Mouse (Mus musculus) macrophage (primary cell): ENCODE results near the gene Kcnj2. TPM values are rescaled to one million over a fixed set of nuclear protein-coding genes. Genes with fewer than 3 reads are reported as not detected.
A peak's percentile ranks its signal among the peaks of the same experiment; 100 is the strongest.

Experiments used
- H3K27ac ChIP-seq: fragments of 350-480 bp; formaldehyde crosslinking; 2 replicates; pipeline ENCODE4 v1.9.0; 2021
- H3K36me3 ChIP-seq: fragments of 350-480 bp; formaldehyde crosslinking; 2 replicates; pipeline ENCODE4 v1.9.0; 2021; ENCODE audit errors: inconsistent target
- H3K4me3 ChIP-seq: fragments of 350-480 bp; formaldehyde crosslinking; 2 replicates; pipeline ENCODE4 v1.9.0; 2021; ENCODE audit errors: inconsistent target
- H3K79me2 ChIP-seq: fragments of 350-480 bp; formaldehyde crosslinking; 2 replicates; pipeline ENCODE4 v1.9.0; 2021; ENCODE audit errors: inconsistent target
- WGBS: methylation state at CpG from one replicate; pipeline ENCODE4 v1.1.7; 2026; ENCODE audit warnings: inconsistent platforms; ENCODE audit not compliant: missing documents; 5-methylcytosine and 5-hydroxymethylcytosine counted together
- polyA plus RNA-seq: library from polyadenylated mRNA; stranded (reverse); fragments of 250-400 nt; gene quantifications from 3 replicates; pipeline ENCODE4 v1.2.4, GENCODE M21; 2018; ENCODE audit warnings: inconsistent platforms

Kcnj2 gene
- polyA plus RNA-seq, 1 experiment from 2014 or later = 6.4 TPM

DNA sequence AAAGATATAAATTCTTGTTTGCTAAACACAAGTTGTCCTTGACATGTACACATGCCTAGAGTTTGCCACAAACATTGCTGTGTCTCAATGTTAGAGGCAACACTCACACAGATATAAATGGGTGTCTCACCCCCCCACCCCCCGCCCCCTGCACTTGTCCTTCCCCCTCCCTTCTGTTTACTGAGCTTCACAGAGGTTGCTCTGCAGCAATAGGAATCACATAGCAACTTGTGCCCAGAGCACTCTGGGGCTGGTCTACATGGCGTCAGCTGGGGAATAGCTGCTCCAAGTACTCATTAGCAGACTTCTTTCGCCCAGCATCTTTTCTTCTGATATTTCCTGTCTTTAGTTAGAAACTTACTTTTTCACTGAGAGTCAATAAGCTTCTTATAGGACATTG lies 1.8 kb downstream of the Kcnj2 start:
- peaks cover 62% of the 10 kb centered on the region for H3K79me2 ChIP-seq
- H3K27ac ChIP-seq = no peak overlapping the region
- no peak overlapping the region for H3K4me3 ChIP-seq
- WGBS = 84% methylated on average over 3 of the region's 3 CpGs
- peaks cover 12% of the 10 kb centered on the region; the same call in 1 of the 2 replicates for H3K36me3 ChIP-seq

DNA sequence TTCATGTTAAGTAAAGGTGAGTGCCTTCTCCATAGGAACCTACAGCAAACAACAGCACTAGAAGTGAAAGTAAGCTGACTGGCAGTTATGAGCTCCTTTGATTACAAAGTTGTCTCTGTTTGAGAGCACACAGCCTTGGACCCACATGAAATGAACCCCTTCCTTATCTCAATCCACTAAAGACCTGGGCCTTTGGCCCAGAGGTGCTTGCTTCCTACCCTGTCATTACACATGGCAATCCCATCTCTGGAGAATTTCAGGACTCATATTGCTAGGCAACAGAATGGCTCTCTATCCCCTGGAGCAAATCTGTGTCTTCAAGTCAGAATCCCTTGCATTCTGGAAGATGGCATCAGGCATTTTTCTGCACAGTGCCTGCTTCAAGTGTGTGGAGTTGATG lies 4.5 kb downstream of the Kcnj2 start:
- Histone ChIP-seq H3K79me2 (peaks cover 70% of the 10 kb centered on the region), H3K36me3 (peaks cover 21% of the 10 kb centered on the region; the same call in 1 of the 2 replicates), H3K4me3 (no peak overlapping the region), H3K27ac (no peak overlapping the region)

DNA sequence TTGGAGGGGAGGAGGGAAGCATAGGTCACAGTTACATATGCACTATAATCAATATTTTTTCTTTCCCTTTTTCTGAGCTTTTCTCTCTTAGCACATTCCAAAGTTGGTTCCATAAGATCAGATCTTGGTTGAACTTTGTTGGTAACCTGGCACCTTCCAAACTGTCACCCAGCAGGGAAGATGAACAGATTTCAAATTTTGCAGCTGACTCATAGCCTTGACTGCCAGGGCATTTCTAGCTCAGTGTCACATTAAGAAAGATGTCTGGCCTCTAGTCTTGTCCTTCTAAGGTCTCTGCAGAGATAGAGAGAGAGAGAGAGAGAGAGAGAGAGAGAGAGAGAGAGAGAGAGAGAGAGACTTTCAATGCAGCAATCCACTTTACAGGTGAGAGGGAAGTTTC lies 8.2 kb downstream of the Kcnj2 start:
- Histone ChIP-seq H3K79me2 (peaks cover 43% of the 10 kb centered on the region), H3K36me3 (peaks cover 21% of the 10 kb centered on the region; the same call in 1 of the 2 replicates), H3K27ac (no peak overlapping the region), H3K4me3 (no peak overlapping the region)

DNA sequence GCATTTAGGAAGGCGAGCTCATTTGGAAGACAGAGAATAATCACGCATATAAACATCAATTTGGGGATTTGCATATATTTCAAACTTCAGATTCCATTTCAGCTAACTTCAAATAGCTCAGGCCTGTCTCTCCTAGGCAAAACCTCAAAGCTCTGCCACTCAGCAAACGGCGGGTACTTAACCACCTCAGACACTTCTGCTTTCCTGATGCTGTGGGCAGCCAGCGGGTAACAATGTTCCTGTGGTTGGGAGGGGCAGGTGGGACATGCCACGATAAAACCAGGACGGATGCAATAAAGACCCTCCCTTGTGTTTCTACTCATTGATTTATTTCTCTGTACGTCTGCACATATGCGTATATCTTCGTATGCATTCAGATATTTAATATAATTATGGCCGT lies 12.1 kb downstream of the Kcnj2 start:
- no peak overlapping the region for H3K4me3 ChIP-seq
- H3K27ac ChIP-seq = no peak overlapping the region
- 34% methylated on average over 11 of the region's 11 CpGs for WGBS
- H3K36me3 ChIP-seq = peaks cover 5% of the 10 kb centered on the region; the same call in 1 of the 2 replicates
- H3K79me2 ChIP-seq = peaks cover 8% of the 10 kb centered on the region; the same call in 1 of the 2 replicates

DNA sequence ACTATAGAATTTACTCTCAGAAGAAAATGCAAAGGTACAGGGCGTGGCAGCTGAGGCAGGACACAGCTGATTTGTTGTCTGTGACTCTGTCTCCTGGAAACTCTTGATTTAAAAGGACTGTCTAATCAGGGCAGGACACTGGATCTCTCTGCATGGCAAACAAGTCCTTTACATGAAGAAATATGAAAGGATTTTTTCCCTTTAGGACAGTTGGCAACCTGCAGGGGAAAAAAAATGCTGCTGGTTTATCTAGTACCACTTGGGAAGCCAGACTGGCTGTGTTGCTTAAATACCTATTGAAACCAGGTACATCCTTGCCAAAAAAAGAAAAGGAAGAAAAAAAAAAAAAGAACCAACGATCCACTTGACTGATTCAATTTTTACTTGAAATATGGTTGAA lies 17.0 kb downstream of the Kcnj2 start:
- Histone ChIP-seq H3K79me2 (no peaks in the 10 kb centered on the region), H3K36me3 (no peaks in the 10 kb centered on the region), H3K27ac (no peak overlapping the region), H3K4me3 (no peak overlapping the region)
- 96% methylated on average over 2 of the region's 2 CpGs for WGBS

DNA sequence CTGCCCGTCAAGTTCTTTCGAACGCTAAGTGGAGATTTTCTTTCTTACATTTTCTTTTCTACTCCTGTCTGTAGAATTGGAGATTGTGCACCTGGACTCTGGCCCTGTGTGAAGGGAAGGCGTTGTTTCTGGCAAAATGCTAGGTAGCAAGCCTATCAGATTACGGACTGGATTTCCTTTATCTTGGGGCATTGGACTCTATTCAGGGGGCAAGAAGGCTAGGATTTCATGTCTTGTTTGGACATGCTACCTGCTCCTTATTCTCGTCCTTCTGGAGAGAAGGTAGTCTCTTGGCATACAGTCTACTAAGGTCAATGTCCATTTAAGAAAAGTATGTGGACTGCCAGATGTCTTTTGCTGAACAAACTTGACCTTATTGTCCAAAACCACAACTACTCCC lies 21.0 kb downstream of the Kcnj2 start:
- H3K79me2 ChIP-seq = no peaks in the 10 kb centered on the region
- H3K36me3 ChIP-seq = no peaks in the 10 kb centered on the region
- no peak overlapping the region for H3K27ac ChIP-seq
- 90% methylated on average over 6 of the region's 6 CpGs for WGBS
- no peak overlapping the region for H3K4me3 ChIP-seq

DNA sequence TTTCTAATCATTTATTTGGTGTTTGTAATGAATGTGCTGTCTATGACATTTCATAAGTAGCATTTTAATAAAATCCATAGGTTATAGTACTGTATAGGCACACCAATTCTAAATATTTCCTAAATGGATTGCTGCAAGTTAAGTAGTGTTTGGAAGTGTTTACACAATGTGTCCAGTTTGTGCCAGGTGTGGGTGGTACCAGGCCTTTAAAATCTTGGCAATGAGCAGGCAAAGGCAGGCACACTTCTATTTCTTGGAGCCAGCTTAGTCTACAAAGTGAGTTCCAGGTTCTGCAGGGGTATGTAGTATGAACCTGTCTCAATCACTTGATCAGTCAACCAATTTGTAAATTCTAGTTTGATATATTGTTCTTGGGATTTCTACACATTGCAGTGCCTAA lies 22.3 kb downstream of the Kcnj2 start:
- Histone ChIP-seq H3K79me2 (no peaks in the 10 kb centered on the region), H3K27ac (no peak overlapping the region), H3K36me3 (no peaks in the 10 kb centered on the region), H3K4me3 (no peak overlapping the region)

DNA sequence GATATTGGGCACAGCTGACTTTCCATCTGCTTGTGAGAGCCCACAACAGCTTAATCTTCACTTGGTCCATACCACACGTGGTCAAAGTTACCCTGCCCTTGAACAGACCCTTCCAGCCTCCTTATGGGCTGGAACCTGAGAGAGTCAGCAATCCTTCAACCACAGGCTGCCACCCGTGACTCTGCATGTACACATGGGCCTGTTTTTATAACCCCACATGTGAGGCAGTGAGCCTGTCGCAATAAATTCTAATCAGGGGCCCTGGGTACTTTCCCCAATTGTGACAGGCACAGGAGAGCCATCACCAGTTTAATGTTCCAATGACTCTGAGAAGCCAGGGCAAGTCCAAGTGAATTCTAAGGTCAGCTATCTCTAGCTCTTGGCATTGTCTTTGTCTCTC lies 22.8 kb downstream of the Kcnj2 start:
- Histone ChIP-seq H3K4me3 (no peak overlapping the region), H3K79me2 (no peaks in the 10 kb centered on the region), H3K27ac (no peak overlapping the region), H3K36me3 (no peaks in the 10 kb centered on the region)
- WGBS = 30% methylated on average over 3 of the region's 3 CpGs

DNA sequence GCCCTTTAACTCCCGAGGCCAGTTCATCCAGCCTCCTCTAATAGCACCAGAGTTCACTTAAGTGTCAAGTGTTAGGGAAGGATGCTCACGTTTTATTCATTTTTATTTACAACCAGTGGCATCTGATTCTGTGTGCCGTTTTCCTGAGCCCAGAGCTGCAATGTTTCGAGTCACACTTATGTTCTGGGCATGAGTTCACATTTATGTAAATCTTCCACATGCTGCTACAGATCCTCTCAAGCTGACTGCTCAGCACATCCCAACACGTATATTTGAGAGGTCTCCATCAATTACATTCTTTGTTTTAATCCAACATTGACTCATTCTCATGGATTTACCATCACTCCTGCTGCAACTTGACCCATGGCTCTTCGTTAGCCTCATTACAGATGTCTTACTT lies 25.2 kb downstream of the Kcnj2 start:
- Histone ChIP-seq H3K4me3 (no peak overlapping the region), H3K79me2 (no peaks in the 10 kb centered on the region), H3K27ac (no peak overlapping the region), H3K36me3 (no peaks in the 10 kb centered on the region)
- WGBS = 92% methylated on average over 6 of the region's 6 CpGs

DNA sequence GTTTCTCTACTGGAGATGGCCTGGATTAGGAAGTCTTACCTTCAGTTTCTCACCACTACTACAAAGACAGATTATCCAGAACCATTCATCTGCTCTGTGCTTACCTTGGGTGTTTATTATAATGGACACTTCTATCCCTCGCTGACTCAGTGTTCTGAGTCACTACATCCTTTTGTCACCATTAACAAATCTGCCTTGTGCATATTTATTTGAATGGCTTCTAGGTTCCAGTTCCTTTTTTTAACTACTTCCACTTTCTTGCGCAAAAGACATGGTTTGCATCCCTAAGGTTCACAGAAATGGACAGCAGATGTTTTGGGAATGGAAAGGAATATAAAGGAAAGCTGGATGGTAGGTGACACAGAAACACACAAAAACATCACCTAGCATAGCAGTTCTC lies 27.0 kb downstream of the Kcnj2 start:
- H3K36me3 ChIP-seq = no peaks in the 10 kb centered on the region
- no peak overlapping the region for H3K4me3 ChIP-seq
- WGBS = 0% methylated on average over 2 of the region's 2 CpGs
- peak overlapping the region; percentile 45 for H3K27ac ChIP-seq
- H3K79me2 ChIP-seq = no peaks in the 10 kb centered on the region

DNA sequence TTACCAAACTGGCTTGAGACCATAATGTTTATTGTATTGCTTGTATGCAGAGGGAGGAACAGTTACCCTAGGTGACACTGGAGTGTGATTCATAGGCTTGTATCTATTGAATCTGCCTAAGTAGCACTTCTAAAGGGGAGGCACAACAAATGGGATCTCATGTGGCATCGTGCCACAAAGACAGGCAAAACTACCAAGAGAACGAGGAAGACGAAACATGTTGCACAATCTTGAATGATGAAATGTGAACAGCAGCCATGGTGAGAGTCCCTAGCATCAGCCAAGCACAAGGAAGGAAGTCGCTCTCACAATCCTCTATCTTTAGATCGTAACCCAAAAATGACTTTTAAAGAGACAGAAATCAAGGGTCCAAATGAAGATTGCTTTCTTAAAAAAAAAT lies 30.6 kb downstream of the Kcnj2 start:
- no peaks in the 10 kb centered on the region for H3K36me3 ChIP-seq
- 0% methylated on average over 5 of the region's 5 CpGs for WGBS
- no peaks in the 10 kb centered on the region for H3K79me2 ChIP-seq
- no peak overlapping the region for H3K4me3 ChIP-seq
- peak overlapping the region; percentile 40 for H3K27ac ChIP-seq

DNA sequence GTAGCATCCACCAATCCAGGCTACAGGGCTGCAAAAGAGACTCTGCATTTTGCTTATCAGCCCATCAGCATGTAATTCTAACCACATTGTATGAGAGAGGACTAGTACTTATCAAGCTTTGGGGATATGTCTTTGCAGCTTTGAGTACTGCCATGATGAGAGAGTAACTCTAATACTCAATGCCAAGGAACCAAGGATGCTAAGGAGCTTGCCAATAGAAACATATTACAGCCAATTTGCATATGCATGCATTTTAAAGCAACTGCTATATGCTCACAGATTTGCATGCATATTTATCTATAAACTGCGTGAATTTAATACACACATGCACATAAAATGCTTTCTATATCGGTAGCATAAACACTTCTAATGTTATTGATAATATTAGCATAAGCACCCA lies 34.2 kb downstream of the Kcnj2 start:
- Histone ChIP-seq H3K36me3 (no peaks in the 10 kb centered on the region), H3K79me2 (no peaks in the 10 kb centered on the region), H3K4me3 (no peak overlapping the region), H3K27ac (no peak overlapping the region)
- 92% methylated on average over 2 of the region's 2 CpGs for WGBS

DNA sequence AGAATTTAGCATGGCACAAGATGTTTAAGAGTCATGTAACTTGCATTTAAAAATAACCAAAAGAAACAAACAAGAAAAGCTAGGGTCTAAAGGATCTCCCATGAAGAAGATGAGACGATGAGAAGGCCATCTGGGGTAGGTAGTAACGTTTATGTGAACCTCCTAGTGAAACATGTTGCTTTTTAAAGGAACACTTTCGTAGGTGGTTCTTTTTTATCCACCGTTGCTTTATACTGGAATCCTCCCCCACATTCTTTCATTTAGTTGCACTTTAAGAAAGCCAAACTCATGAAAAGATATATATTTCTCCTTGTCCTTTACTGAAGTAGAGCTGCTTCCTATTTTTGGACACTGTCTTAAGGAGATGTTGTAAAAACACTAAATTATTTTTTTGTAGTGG lies 34.7 kb downstream of the Kcnj2 start:
- H3K4me3 ChIP-seq = no peak overlapping the region
- H3K36me3 ChIP-seq = no peaks in the 10 kb centered on the region
- H3K79me2 ChIP-seq = no peaks in the 10 kb centered on the region
- no peak overlapping the region for H3K27ac ChIP-seq
- WGBS = 93% methylated on average over 4 of the region's 4 CpGs

DNA sequence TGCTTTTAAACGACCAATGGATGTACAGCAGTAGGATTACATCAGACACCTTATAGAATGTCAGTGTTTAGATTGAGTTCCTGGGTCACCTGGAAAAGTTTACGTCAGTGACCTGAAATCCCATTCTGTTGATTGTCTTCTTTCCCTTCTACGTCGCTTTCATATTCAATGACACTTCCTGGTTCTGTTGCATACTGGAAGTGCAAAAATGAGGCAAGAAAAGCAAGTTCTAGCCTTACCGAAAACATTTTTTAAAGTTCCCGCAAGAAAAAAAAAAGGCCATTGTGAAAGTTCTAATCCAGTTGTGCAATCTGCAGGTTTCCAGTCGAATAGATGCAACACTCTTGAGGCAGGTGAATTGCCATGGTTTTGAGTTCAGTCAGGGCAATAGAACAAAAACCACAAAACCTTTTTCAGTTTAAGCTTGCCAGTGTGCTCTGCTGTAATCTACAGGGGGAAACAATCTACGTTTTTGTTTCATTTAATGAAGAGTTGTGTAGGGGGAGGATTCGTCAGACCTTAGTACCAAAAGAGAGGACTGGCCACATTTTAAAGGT lies 35.7 kb downstream of the Kcnj2 start:
- WGBS = 36% methylated on average over 9 of the region's 9 CpGs
- Histone ChIP-seq H3K27ac (no peak overlapping the region), H3K4me3 (no peak overlapping the region), H3K79me2 (no peaks in the 10 kb centered on the region), H3K36me3 (no peaks in the 10 kb centered on the region)

DNA sequence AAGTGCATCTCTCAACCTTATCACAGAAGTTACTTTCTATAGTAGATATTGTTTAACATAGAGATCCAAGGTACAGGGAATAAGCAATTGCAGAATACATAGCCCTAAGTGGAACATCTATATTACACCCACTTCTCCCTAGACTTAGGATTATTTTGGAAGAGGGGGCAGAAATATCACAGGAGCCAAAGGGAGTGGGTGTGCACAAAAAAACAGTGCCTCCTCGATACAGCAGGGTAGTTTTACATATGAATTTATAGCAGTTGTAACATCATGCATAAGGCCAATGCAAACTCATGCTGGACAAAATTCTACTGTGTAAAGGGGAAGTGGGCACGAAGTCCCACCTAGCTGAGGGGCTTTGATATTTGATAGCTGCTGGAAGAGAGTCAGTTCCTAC lies 38.5 kb downstream of the Kcnj2 start:
- no peaks in the 10 kb centered on the region for H3K36me3 ChIP-seq
- H3K4me3 ChIP-seq = no peak overlapping the region
- 44% methylated on average over 2 of the region's 2 CpGs for WGBS
- no peaks in the 10 kb centered on the region for H3K79me2 ChIP-seq
- H3K27ac ChIP-seq = no peak overlapping the region

DNA sequence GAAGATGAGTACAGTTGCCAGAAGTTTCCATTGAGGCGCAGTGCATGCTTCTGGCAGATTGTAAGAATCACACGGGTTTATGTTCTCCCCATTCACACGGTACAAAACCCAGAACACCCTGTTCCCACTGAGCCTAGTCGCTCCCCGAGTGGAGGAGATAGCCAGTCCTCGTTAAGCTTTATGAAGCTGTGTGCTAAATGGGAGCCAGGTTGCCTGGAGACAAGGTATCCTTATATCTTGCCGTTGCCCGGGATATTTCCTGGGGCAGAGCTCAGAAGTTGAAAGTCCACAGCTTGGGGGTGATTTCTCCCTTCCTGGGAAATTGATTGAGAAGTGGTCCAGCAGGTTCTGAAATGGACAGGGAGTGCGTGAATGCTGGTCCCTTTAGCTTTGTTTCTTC lies 42.2 kb downstream of the Kcnj2 start:
- 98% methylated on average over 9 of the region's 9 CpGs for WGBS
- Histone ChIP-seq H3K36me3 (no peaks in the 10 kb centered on the region), H3K27ac (no peak overlapping the region), H3K79me2 (no peaks in the 10 kb centered on the region), H3K4me3 (no peak overlapping the region)
